Mouse (Mus musculus) central nervous system, embryonic 18 days (tissue): ENCODE results near the gene Esp23. TPM values are rescaled to one million over a fixed set of nuclear protein-coding genes. Genes with fewer than 3 reads are reported as not detected.

Experiments used
- polyA plus RNA-seq: library from polyadenylated mRNA; depleted of rRNA; stranded (reverse); fragments of >200 nt; gene quantifications from 2 replicates; pipeline ENCODE4 v1.2.3, GENCODE M21; 2012; rRNA removed

Gene Esp23
- polyA plus RNA-seq, result not detected in 2 replicates

DNA sequence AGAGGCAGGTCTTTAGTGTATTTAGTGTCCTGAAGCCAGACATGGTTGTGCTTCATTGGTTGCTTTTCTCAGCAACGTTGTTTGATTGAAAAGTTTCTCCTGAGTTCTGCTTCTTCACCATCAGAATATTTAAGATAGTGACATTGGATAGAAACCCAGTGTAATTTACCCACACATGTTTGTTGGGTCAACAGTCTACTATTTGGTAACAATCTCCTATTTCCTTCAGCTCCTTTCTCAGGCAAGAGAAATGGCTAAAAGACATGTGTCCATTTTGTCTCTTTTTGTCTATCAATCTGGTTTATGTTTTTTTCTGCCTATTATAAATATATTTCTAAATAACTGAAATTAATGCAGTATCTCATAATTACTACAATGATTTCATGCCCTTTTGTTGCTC, at the start of gene Esp23:
Gene Esp23 (minus strand): TSS at position 101 of the 400 bp plus-strand sequence.

GRCm38 (mm10) chr17:39095034-39095433, 18.2 kb upstream of the Esp23 start, which contains the start of gene Esp22:
TSS of gene Esp22 (plus strand) at chr17:39095334.

GRCm38 (mm10) chr17:39043241-39043640, 33.6 kb downstream of the Esp23 start, which contains the start of gene Gm21903:
TSS of gene Gm21903 (minus strand) at chr17:39043341.

DNA sequence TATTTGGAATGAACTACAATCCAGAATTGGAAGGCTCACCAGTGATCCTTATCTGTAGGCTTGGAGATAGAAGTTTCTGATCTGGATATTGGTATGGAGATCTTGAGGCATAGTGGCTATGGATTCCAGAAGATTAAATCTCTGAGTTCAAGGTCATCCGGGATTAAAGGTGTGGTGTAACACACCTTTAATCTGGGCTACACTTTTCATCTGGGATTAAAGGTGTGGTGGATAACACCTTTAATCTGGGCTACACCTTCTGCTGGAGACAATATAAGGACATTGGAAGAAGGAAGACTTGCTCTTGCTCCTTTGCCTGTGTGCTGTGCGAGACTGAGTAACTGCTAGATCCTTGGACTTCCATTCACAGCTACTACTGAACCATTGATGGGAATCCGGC, 40.4 kb downstream of the Esp23 start, which contains the start of gene Esp24:
Gene Esp24 (plus strand): TSS at position 301 of the 400 bp plus-strand sequence.

Other genes starting within 250 kb of the Esp23 start
- gene Esp24, start 40.3 kb downstream of the Esp23 start, polyA plus RNA-seq, result not detected in 2 replicates
- gene Gm21903, start 33.7 kb downstream of the Esp23 start, polyA plus RNA-seq, result not detected in 2 replicates
- gene Esp22, start 18.3 kb upstream of the Esp23 start, polyA plus RNA-seq, result not detected in 2 replicates